In genomic region chr12:102323392-102323791, GRCm38 (mm10) we compare ENCODE assay signal across 9 mouse cellular contexts. TPM values are rescaled to one million over a fixed set of nuclear protein-coding genes. Genes with fewer than 3 reads are reported as not detected.
DNase-seq lines count a peak whose midpoint lies in the region; ATAC-seq and TF ChIP-seq lines count a peak whose summit lies in the region.
"Had no signal": no experiment of that assay in that cellular context is flagged by ENCODE, and none has a peak within 500 bp of the region (broad histone marks: within the 10 kb centered on the region; RNA-seq: fewer than 3 reads in every experiment).

No protein-coding gene starts in this region.

- no peaks in the 10 kb centered on the region for H3K27me3 ChIP-seq in embryonic facial prominence, embryonic 12.5 days
- H3K27me3 ChIP-seq in embryonic facial prominence, embryonic 10.5 days (replicated peaks; ENCODE audit: low read depth, poor library complexity, severe bottlenecking): no peaks in the 10 kb centered on the region
- no peaks in the 10 kb centered on the region for H3K27me3 ChIP-seq in embryonic facial prominence, embryonic 14.5 days (replicated peaks; ENCODE audit: control insufficient read depth, insufficient read depth, low read length)
- no peaks in the 10 kb centered on the region for H3K27me3 ChIP-seq in intestine, embryonic 15.5 days (replicated peaks)
- no peaks in the 10 kb centered on the region for H3K27me3 ChIP-seq in limb, embryonic 14.5 days (ENCODE audit: control insufficient read depth, insufficient read depth, low read length)

- WGBS in embryonic facial prominence, embryonic 12.5 days: 88% methylated on average over 2 of the region's 2 CpGs
- WGBS in embryonic facial prominence, embryonic 10.5 days: 92% methylated on average over 2 of the region's 2 CpGs
- WGBS in embryonic facial prominence, embryonic 14.5 days: 90% methylated on average over 2 of the region's 2 CpGs
- WGBS in intestine, embryonic 15.5 days: 79% methylated on average over 2 of the region's 2 CpGs
- 84% methylated on average over 2 of the region's 2 CpGs for WGBS in limb, embryonic 14.5 days

- no peak overlapping the region for H3K4me2 ChIP-seq in embryonic facial prominence, embryonic 12.5 days (replicated peaks)
- no peak overlapping the region for H3K4me2 ChIP-seq in embryonic facial prominence, embryonic 14.5 days (ENCODE audit: low read depth, low read length)
- no peak overlapping the region for H3K4me2 ChIP-seq in intestine, embryonic 15.5 days (replicated peaks)
- H3K4me2 ChIP-seq in limb, embryonic 14.5 days (replicated peaks; ENCODE audit: low read depth, low read length, severe bottlenecking): no peak overlapping the region

- ATAC-seq in embryonic facial prominence, embryonic 12.5 days (ENCODE audit: insufficient number of reproducible peaks, insufficient read depth, low FRiP score, low TSS enrichment): no peak
- no peak for ATAC-seq in embryonic facial prominence, embryonic 14.5 days (ENCODE audit: low read depth)
- no peak for ATAC-seq in intestine, embryonic 15.5 days
- ATAC-seq in limb, embryonic 14.5 days (ENCODE audit: low FRiP score, low read depth): no peak
- no peak for ATAC-seq in erythroid progenitor cell, adult 5-6 weeks (replicated peaks; ENCODE audit: low FRiP score, poor library complexity, severe bottlenecking)

- H3K4me3 ChIP-seq in embryonic facial prominence, embryonic 12.5 days: no peak overlapping the region
- H3K4me3 ChIP-seq in embryonic facial prominence, embryonic 10.5 days: no peak overlapping the region
- no peak overlapping the region for H3K4me3 ChIP-seq in embryonic facial prominence, embryonic 14.5 days (ENCODE audit: low read depth, low read length)
- H3K4me3 ChIP-seq in intestine, embryonic 15.5 days (replicated peaks): no peak overlapping the region
- H3K4me3 ChIP-seq in limb, embryonic 14.5 days (replicated peaks; ENCODE audit: low read length): no peak overlapping the region
- H3K4me3 ChIP-seq: myocyte had no signal

- H3K9ac ChIP-seq in embryonic facial prominence, embryonic 12.5 days: no peak overlapping the region
- H3K9ac ChIP-seq in embryonic facial prominence, embryonic 14.5 days (ENCODE audit: low read depth, low read length): no peak overlapping the region
- no peak overlapping the region for H3K9ac ChIP-seq in intestine, embryonic 15.5 days
- no peak overlapping the region for H3K9ac ChIP-seq in limb, embryonic 14.5 days (ENCODE audit: low read depth, low read length, severe bottlenecking)

- no peaks in the 10 kb centered on the region for H3K4me1 ChIP-seq in embryonic facial prominence, embryonic 12.5 days
- peaks cover 3% of the 10 kb centered on the region for H3K4me1 ChIP-seq in embryonic facial prominence, embryonic 10.5 days
- H3K4me1 ChIP-seq in embryonic facial prominence, embryonic 14.5 days (ENCODE audit: control insufficient read depth, insufficient read depth, low read length): no peaks in the 10 kb centered on the region
- H3K4me1 ChIP-seq in intestine, embryonic 15.5 days (replicated peaks): peaks cover 18% of the 10 kb centered on the region
- peaks cover 18% of the 10 kb centered on the region for H3K4me1 ChIP-seq in limb, embryonic 14.5 days (ENCODE audit: control insufficient read depth, insufficient read depth, low read length)

- DNase-seq in embryonic facial prominence, embryonic 10.5 days (ENCODE audit: low spot score): no peak
- DNase-seq in embryonic facial prominence, embryonic 14.5 days (ENCODE audit: low spot score): no peak
- no peak for DNase-seq in limb, embryonic 14.5 days (ENCODE audit: low spot score)
- DNase-seq in right cerebral cortex, postnatal 10 days (ENCODE audit: low spot score in 2 of 2): no peak
- DNase-seq in adrenal gland, postnatal 25 days: no peak

- 0 out of 2 replicates have a peak overlapping the region, but pooled peaks have one; percentile 1 for H3K27ac ChIP-seq in embryonic facial prominence, embryonic 12.5 days
- H3K27ac ChIP-seq in embryonic facial prominence, embryonic 10.5 days (replicated peaks): no peak overlapping the region
- H3K27ac ChIP-seq in embryonic facial prominence, embryonic 14.5 days (replicated peaks; ENCODE audit: low read depth, low read length): peak overlapping the region; percentile 39
- 0 out of 2 replicates have a peak overlapping the region, but pooled peaks have one; percentile 13 for H3K27ac ChIP-seq in intestine, embryonic 15.5 days
- H3K27ac ChIP-seq in limb, embryonic 14.5 days (replicated peaks; ENCODE audit: low read depth, low read length): peak overlapping the region; percentile 68

- TF ChIP-seq POLR2A in limb, embryonic 14.5 days (IDR thresholded peaks at IDR 0.05; ENCODE audit: borderline replicate concordance, extremely low read depth, insufficient read depth, insufficient read length): no peak

- H3K9me3 ChIP-seq in embryonic facial prominence, embryonic 12.5 days: no peaks in the 10 kb centered on the region
- no peaks in the 10 kb centered on the region for H3K9me3 ChIP-seq in embryonic facial prominence, embryonic 10.5 days
- no peaks in the 10 kb centered on the region for H3K9me3 ChIP-seq in embryonic facial prominence, embryonic 14.5 days (ENCODE audit: control insufficient read depth, low read length)
- no peaks in the 10 kb centered on the region for H3K9me3 ChIP-seq in intestine, embryonic 15.5 days
- H3K9me3 ChIP-seq in limb, embryonic 14.5 days (ENCODE audit: control insufficient read depth, low read length): no peaks in the 10 kb centered on the region

- no peaks in the 10 kb centered on the region for H3K36me3 ChIP-seq in embryonic facial prominence, embryonic 12.5 days
- H3K36me3 ChIP-seq in embryonic facial prominence, embryonic 10.5 days (replicated peaks): no peaks in the 10 kb centered on the region
- no peaks in the 10 kb centered on the region for H3K36me3 ChIP-seq in embryonic facial prominence, embryonic 14.5 days (ENCODE audit: control insufficient read depth, insufficient read depth, low read length)
- no peaks in the 10 kb centered on the region for H3K36me3 ChIP-seq in intestine, embryonic 15.5 days
- H3K36me3 ChIP-seq in limb, embryonic 14.5 days (ENCODE audit: control insufficient read depth, insufficient read depth, low read length): no peaks in the 10 kb centered on the region

RNA-seq across cellular contexts. Expression of gene Rin3, which starts 40.5 kb away (rescaled TPM):
- polyA plus RNA-seq in embryonic facial prominence, embryonic 12.5 days (2016; fragmentation: Nextera tagmentation; extraction: Ambion mirVana): 4.4 and 5.5 TPM in 2 replicates
- polyA plus RNA-seq in embryonic facial prominence, embryonic 10.5 days (2016; fragmentation: Nextera tagmentation; extraction: Ambion mirVana): 3.8 and 4.0 TPM in 2 replicates
- 11.0 and 12.5 TPM in 2 replicates for polyA plus RNA-seq in embryonic facial prominence, embryonic 14.5 days (2014; fragmentation: Nextera tagmentation; extraction: Ambion mirVana)
- polyA plus RNA-seq in intestine, embryonic 15.5 days (2015; fragmentation: Nextera tagmentation; extraction: Ambion mirVana): 9.4 and 11.8 TPM in 2 replicates
- 10.0 and 11.9 TPM in 2 replicates for polyA plus RNA-seq in limb, embryonic 14.5 days (2012; rRNA removed)
- polyA plus RNA-seq in limb, embryonic 14.5 days (2014; fragmentation: Nextera tagmentation; extraction: Ambion mirVana): 9.4 and 10.8 TPM in 2 replicates
- total RNA-seq in erythroid progenitor cell, adult 5-6 weeks (2015; ENCODE audit: low replicate concordance): 26.4 and 27.4 TPM in 2 replicates
- total RNA-seq in erythroid progenitor cell, adult 5-6 weeks (2017; ENCODE audit: low replicate concordance): 5.4 and 12.9 TPM in 2 replicates
- total RNA-seq in adrenal gland, postnatal 25 days (2021): 12.4 and 13.3 TPM in 2 replicates
